Mouse (Mus musculus) megakaryocyte-erythroid progenitor cell, adult 5-6 weeks (primary cell): ENCODE measurements around the gene Fam163b. TPM values are rescaled to one million over a fixed set of nuclear protein-coding genes. Genes with fewer than 3 reads are reported as not detected.

Source experiments
- ATAC-seq: replicated peaks from 2 replicates; pipeline ENCODE4 v1.8.0; 2016; ENCODE audit warnings: mild to moderate bottlenecking, inconsistent platforms; ENCODE audit not compliant: severe bottlenecking, poor library complexity, low FRiP score, low TSS enrichment
- total RNA-seq, 2 experiments: library from RNA; stranded (forward) in 1 of 2; stranded (reverse) in 1 of 2; fragments of 200-1000, 215-1000 nt in 1 of 2; fragments of >200 nt in 1 of 2; fragmentation: Nextera tagmentation in 1 of 2; gene quantifications; 2 replicates each; pipeline ENCODE4 v1.2.3; 2014 to 2017

The Fam163b gene
- total RNA-seq, 2 experiments from 2014 or later = not detected

GRCm38 (mm10) chr2:27067996-27068395, 74.3 kb downstream of the Fam163b start:
- no peak for ATAC-seq

GRCm38 (mm10) chr2:27067124-27067523, 75.2 kb downstream of the Fam163b start:
- no peak for ATAC-seq

Other genes with a start within 250 kb of the Fam163b start
- 36.2 and 43.7 TPM in 2 replicates for gene Surf6, start 239.6 kb downstream of the Fam163b start, total RNA-seq (2014; fragmentation: Nextera tagmentation)
- 51.1 and 74.0 TPM in 2 replicates for gene Surf6, start 239.6 kb downstream of the Fam163b start, total RNA-seq (2017)
- 24.7 and 37.6 TPM in 2 replicates for gene Med22, start 231.8 kb downstream of the Fam163b start, total RNA-seq (2014; fragmentation: Nextera tagmentation)
- gene Med22, start 231.8 kb downstream of the Fam163b start, total RNA-seq (2017) = 14.4 and 20.2 TPM in 2 replicates
- 2,329 and 2,826 TPM in 2 replicates for gene Rpl7a, start 231.7 kb downstream of the Fam163b start, total RNA-seq (2014; fragmentation: Nextera tagmentation)
- gene Rpl7a, start 231.7 kb downstream of the Fam163b start, total RNA-seq (2017) = 2,192 and 2,459 TPM in 2 replicates
- 68.8 and 80.3 TPM in 2 replicates for gene Surf2, start 226.1 kb downstream of the Fam163b start, total RNA-seq (2014; fragmentation: Nextera tagmentation)
- gene Surf2, start 226.1 kb downstream of the Fam163b start, total RNA-seq (2017) = 118 and 146 TPM in 2 replicates
- gene Surf1, start 226.0 kb downstream of the Fam163b start, total RNA-seq (2014; fragmentation: Nextera tagmentation) = 50.5 and 58.4 TPM in 2 replicates
- 38.0 and 41.7 TPM in 2 replicates for gene Surf1, start 226.0 kb downstream of the Fam163b start, total RNA-seq (2017)
- 59.8 and 76.8 TPM in 2 replicates for gene Surf4, start 208.6 kb downstream of the Fam163b start, total RNA-seq (2014; fragmentation: Nextera tagmentation)
- 34.1 and 52.4 TPM in 2 replicates for gene Surf4, start 208.6 kb downstream of the Fam163b start, total RNA-seq (2017)
- not detected in 2 replicates for gene Stkld1, start 208.4 kb downstream of the Fam163b start, total RNA-seq (2014; fragmentation: Nextera tagmentation)
- gene Stkld1, start 208.4 kb downstream of the Fam163b start, total RNA-seq (2017) = not detected in 2 replicates
- 56.8 and 61.2 TPM in 2 replicates for gene Rexo4, start 178.1 kb downstream of the Fam163b start, total RNA-seq (2014; fragmentation: Nextera tagmentation)
- 95.7 and 109 TPM in 2 replicates for gene Rexo4, start 178.1 kb downstream of the Fam163b start, total RNA-seq (2017)
- 2.3 TPM in 1 of 2 replicates, not detected in the other for gene Adamts13, start 169.1 kb downstream of the Fam163b start, total RNA-seq (2014; fragmentation: Nextera tagmentation)
- not detected in 2 replicates for gene Adamts13, start 169.1 kb downstream of the Fam163b start, total RNA-seq (2017)
- gene Cacfd1, start 132.6 kb downstream of the Fam163b start, total RNA-seq (2014; fragmentation: Nextera tagmentation) = 28.2 and 29.2 TPM in 2 replicates
- 5.5 and 14.6 TPM in 2 replicates for gene Cacfd1, start 132.6 kb downstream of the Fam163b start, total RNA-seq (2017)
- gene Slc2a6, start 114.5 kb downstream of the Fam163b start, total RNA-seq (2014; fragmentation: Nextera tagmentation) = 0.62 TPM in 1 of 2 replicates, not detected in the other
- 0.05 and 1.0 TPM in 2 replicates for gene Slc2a6, start 114.5 kb downstream of the Fam163b start, total RNA-seq (2017)
- not detected in 2 replicates for gene Mymk, start 70.3 kb downstream of the Fam163b start, total RNA-seq (2014; fragmentation: Nextera tagmentation)
- not detected in 2 replicates for gene Mymk, start 70.3 kb downstream of the Fam163b start, total RNA-seq (2017)
- gene Adamtsl2, start 63.1 kb downstream of the Fam163b start, total RNA-seq (2014; fragmentation: Nextera tagmentation) = 1.2 TPM in 1 of 2 replicates, not detected in the other
- gene Adamtsl2, start 63.1 kb downstream of the Fam163b start, total RNA-seq (2017) = not detected in 2 replicates
- not detected in 2 replicates for gene Dbh, start 22.7 kb upstream of the Fam163b start, total RNA-seq (2014; fragmentation: Nextera tagmentation)
- gene Dbh, start 22.7 kb upstream of the Fam163b start, total RNA-seq (2017) = not detected in 2 replicates
- not detected in 2 replicates for gene Sardh, start 105.8 kb upstream of the Fam163b start, total RNA-seq (2014; fragmentation: Nextera tagmentation)
- gene Sardh, start 105.8 kb upstream of the Fam163b start, total RNA-seq (2017) = not detected in 2 replicates